Mouse (Mus musculus) thymus, postnatal 36 days (tissue): ENCODE results near the gene Peak1.

Experiments used
- DNase-seq, 2 experiments: peaks; one replicate each; pipeline ENCODE4 v3.0.0; 2022; ENCODE audit warnings: mixed read lengths in 2 of 2

Peak1 gene

DNA sequence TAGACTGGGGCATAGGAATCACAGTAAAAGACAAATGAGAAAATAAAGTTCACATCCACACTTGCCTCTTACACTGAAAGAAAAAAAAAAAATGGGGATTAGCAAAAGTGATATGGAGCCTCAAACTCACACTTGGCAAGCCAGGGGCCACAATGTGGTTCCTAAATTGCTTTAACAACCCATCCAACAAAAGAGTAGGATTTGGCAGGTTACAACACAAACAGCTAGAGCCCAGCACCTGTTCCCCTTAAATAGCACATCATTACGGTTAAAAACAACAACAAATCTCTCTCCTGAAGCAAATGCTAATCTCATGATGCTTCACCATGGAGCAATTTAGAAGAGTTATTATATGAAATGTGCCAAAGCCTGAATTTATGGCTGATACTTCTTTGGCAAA lies 2.5 kb downstream of the Peak1 start:
- DNase-seq, result no peak

DNA sequence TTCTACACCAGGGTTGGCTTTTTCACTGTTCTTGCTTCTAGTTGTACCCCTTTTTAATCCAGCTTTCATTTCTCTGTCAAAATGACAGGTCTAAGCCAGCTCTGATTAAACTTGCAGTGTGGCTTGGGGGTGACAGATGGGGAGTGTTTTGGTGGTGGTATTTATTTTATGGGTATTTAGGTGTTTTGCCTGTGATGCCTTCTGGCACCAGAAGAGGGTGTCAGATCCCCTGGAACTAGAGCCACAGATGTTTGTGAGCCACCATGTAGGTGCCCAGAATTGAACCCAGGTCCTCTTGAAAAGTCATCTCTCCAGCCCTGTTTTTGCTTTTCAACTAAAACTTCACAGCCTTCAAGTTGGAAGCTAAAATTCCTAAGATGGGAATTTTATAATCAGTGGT lies 3.5 kb downstream of the Peak1 start:
- DNase-seq, result no peak

DNA sequence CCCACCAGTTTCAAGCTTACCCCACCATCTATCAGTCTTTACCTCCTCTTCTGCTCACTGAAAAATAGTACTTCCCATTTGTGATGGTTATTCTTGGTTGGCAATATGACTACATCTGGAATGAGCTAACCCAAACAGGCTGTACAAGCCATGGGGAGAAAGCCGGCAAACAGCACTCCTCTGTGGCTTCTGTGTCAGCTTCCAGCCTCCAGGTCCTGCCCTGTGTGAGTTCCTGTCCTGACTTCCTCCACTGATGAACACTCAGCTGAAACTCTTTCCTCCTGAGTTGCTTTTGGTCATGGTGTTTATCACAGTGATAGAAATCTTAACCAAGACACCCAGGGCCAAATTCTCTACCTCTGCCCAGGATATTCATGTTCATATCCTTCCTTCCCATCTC lies 5.2 kb downstream of the Peak1 start:
- DNase-seq, result no peak

DNA sequence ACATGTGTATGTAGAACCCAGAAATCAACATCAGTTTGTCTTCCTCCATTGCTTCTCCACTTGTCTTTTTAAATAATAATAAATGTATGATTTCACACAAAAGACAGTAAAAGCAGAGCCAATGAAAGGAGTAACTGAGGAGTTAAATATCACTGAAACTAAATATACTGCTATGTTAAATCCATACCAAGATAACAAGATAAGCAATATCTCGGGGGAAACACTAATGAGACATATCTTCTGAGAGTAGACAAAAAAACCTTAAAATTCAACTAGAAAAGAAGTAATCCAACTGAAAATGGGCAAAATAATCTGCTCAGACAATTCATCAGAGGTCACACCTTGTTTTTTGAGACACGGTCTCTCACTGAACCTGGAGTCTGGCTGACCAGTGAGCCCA lies 7.9 kb downstream of the Peak1 start:
- DNase-seq, result no peak

DNA sequence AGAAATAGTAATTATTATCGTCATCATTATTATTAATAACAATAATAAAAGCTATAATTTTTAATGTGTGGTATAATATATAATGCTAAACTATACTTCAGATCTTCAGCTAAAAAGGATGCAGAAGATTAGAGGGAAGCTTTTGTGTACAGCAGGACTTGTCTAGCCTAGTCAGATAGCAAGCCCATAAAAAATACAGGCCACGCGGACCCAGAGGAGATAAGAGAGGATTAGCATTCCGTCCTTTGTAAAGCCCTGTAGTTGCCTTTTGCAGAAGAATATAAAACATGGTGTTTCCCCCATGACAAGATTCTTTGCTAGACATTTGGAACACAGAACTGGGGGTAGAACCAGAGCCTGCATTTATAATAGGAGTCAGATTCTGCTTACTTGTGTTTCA lies 13.2 kb downstream of the Peak1 start:
- no peak for DNase-seq

DNA sequence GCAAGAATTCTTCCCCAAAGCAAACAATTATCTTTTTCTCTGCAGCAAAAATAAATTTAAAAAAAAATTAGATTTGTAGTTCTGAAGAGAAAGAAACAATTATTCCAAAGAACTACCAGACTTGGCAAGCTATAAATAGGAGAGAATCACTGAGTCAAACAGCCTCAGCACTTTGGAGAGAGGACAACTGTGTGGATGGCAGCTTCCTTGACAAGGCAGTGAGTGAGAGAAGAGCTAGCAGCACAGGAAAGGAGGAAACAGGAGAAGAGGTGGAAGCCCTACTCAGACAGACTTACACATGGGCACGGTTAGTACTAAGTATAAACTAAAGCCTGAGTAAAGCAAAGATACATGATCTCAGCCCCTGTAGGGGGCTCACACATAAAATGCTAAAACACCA lies 21.6 kb downstream of the Peak1 start:
- no peak for DNase-seq

DNA sequence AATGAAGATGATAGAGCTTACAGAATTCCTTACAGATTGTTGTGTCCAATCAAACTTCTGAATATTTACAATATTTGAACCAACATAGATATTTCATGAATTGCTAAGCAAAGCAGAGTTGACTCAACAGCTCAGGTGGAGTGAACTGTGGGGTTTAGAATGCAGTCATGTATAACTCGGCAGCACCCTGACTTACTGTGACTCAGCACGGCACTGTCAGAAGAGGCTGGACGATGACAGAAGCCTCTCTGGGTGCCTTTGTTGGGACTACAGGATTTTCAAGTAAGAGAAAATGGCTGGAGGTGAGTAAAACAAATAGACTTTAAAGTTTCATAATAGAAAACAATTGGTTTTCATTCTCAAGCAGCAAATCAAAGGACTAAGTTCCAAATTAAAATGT lies 25.0 kb downstream of the Peak1 start:
- DNase-seq, result no peak

DNA sequence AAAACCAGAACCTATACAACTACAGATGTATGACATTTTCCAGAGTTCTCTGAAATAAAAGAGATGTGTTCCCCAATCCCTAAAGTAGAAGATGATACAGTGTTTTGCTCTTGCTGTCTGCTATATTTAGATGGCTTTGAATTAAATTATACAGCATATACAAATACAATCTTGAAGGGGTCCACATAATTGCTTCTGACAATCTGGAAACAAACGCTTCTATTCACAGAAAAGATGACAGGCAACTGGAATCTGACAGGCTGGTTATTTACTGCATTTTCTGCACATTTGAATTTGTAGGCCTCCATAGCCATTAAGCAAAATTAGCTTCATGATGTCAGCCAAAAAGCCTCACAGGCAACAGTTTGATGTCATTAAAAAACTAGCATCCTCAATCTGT lies 35.1 kb downstream of the Peak1 start:
- DNase-seq, result no peak

DNA sequence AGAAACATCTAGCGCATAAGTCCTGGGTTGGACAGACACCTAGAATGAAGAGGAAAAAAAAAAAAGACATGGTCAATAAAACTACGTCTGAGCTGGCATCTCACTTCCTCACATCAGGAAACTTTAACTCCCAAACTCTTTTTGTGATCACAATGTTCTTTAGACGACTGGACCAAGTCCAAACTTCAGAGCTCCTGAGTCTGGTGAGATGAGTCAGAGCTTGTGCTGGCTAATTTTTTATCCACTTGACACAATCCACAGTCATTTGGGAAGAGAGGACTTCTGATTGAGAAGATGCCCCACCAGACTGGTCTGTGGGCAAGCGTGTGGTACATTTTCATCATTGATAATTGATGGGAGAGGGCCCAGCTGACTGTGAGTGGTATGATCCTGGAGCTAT lies 43.5 kb downstream of the Peak1 start:
- DNase-seq, result no peak

DNA sequence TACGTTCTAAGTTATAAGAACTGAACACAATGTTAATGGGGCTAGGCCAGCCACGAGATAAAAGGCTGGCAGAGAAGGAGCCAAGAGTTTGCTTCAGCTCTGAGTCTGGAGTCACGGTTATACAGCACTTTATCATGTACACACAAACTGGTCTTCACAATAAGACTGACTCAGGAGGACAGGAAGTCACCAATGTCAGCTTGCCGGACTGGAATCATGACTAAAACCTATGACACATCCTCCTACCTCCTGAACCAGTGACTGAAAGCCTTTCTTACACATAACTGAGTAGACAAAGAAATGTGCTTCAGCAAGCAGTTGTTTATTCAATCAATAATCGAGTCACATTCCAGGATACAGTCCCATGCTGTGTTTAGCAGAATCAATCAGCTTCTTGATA lies 47.2 kb downstream of the Peak1 start:
- no peak for DNase-seq

DNA sequence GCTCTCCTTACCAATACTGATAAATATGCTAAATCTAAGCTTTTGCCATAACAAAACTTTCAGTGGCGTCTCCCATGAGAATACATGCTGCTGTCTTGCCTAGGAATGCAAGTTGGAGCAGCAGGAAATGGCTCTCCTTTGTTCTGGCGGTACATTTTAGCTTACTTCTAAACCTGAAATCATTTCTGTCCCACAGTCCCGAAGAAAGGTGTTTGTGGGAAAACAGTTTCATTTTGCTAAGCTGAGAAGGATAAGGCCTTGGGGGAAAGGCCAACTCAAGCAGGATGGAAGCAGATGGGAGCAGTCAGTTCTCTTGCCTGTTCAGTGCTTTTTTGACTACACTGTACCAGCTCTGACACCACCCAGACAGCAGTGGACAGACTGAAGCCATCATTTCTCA lies 49.1 kb downstream of the Peak1 start:
- DNase-seq, result no peak

DNA sequence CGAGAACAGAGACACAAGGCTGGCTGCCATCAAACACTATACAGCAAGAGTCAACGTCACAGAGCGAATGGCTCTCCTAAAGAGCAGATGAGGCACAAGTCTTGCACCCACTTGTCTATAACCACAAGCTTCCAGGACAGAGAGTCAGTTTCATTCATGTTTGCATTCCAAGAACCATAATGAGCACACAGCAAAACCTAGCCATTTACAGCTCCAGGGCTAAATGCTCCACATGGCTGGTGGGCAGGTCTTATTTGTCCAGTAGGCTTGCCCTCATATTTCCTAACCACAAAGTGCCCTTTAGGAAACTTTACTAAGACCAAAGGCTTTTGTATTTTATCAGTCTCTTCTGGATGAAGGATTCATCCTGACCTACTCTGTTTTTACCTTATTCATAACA lies 54.6 kb downstream of the Peak1 start:
- no peak for DNase-seq

DNA sequence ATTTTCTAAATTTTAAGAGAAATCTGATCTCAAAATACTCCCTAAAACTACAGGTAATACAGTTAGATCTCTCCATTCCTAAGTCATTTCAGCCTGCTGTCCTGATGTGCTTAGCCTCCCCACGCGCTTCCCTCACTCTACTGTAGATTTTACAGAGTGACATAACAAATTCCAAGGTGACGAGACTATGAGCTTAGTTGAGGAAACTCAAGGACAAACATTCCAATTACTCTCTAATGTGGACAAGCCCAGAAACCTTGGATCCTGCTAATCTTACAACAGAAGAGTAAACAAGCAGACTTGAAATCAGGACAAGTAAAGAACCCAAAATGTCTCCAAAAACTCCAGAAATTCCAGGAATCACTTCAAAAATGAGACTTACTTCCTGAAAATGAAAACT lies 58.6 kb downstream of the Peak1 start:
- DNase-seq, result no peak

DNA sequence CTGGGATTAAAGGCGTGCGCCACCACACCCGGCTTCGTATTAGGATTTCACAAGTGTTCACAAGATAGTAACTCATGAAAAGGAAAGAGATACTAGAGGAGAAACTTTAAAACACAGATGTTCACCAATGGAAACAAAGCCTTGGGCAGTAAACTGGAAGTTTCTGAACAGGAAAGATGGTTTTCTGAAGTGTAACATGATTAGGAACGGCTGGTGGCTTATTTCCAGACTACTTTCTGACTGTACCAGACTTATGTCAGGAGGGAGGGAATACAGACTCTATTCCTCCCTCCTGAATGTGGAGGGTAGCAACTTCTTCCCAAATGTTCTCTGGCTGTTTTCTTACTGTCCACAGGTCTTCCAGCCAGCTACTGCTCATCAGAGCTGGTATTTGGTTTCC lies 62.7 kb downstream of the Peak1 start:
- no peak for DNase-seq

DNA sequence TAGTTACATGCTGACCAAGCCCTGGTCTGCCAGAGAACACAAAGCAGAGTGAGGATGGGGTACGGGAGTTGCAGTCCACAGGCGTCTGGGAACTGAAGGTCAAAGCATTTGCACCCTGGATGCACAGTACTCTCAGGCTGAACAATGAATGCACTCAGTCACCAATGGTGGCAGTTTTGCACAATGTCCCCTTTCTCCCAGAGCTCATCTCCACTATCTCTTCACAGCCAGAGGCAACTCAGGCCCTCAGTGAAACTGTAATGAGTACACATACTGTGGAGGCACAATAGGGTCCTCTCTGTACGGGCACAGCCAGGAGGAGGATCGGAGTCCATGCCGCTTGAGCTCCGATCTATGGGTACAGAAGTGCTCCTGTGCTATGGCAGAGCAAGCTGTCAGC lies 71.5 kb downstream of the Peak1 start:
- no peak for DNase-seq

DNA sequence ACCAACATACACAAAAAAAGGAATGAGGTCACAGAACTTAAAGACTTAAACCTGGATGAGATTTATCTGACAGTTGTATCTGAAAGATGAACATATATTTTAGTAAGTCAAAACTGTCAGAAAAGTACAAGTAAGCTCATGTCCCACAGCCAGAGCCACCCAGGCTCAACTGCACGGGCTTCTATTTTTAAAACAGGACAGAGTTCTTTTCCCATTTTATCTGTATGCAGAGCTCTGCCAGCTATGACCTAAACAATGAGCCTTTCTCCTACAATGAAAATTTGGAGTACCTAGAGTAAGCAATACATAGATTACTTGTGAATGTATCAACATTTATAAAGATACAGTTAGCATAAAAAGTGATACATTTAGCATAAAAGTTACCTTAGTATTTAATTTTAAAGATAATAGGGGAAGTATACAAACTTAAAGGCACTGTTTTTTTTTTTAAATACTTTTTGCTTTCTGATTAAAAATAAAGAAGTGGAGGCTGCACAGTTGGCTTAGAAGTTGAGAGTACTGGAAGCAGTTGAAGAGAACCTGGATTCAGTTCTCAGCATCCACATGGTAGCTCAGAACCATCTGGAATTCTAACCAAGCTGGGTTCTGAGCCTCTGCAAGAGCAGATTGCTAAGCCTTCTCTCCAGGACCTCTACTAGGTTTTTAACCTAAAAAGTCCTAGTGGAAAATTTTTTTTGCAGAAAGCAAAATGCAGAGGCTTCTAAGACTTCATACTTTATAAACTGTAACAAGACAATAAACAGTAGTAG lies 78.3 kb downstream of the Peak1 start:
- DNase-seq, result no peak

DNA sequence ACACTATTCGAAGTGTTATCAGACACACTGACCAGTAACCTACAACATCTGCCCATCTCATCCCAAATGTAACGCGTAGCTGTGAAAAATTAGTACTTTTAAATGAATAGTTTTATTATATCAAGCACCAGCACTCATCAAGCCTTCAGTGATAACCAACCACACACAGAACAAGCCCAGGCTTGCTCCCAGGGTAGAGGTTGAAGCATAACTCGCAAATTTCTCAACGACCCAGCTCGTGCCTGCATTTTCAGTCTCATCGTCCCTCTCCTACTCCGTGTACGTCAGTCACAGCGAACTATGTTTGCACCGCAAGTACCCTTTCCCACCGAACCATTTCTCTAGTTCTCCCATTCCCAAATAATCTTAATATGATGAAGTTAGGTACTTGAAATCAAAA lies 83.5 kb downstream of the Peak1 start:
- DNase-seq, result no peak

DNA sequence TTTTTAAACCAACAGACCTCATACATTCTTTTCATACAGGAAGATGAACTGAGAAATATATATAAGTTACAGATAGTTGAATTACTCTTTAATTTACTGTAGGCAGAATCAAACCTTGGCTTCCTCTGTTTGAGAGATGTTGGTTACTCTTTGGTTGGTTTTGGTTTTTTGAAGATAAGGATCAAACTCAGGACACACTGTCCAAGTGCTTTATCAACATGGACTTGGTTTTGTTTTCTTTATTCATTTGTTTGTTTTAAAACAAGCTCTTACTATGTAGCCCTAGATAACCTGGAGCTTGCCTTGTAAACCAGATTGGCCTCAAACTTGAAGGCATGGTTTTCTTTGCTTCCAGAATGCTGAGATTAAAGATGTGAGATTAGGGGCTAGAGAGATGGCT lies 85.1 kb downstream of the Peak1 start:
- DNase-seq, result no peak

DNA sequence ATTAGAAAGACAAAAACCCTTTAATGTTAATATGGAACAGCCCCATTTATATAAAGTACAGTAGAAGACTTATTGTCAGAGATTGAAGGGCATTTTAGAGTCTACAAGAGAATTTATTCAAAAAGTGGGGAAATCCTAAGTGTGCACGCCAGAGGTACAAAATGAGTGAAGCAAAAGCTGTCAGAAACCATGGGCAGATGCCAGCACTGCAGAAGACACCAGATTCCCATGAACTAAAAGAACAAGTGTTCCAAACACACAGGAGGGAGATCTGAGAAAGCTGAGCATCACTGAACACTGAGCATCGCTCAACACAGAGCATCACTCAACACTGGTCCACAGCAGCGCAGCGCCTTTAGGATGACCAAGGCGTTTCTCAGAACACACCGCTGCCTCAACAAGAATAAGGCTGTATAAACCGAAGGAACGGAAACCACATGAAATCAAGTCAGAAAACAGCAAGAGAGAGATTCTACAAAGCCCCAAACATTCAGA lies 91.3 kb downstream of the Peak1 start:
- no peak for DNase-seq

DNA sequence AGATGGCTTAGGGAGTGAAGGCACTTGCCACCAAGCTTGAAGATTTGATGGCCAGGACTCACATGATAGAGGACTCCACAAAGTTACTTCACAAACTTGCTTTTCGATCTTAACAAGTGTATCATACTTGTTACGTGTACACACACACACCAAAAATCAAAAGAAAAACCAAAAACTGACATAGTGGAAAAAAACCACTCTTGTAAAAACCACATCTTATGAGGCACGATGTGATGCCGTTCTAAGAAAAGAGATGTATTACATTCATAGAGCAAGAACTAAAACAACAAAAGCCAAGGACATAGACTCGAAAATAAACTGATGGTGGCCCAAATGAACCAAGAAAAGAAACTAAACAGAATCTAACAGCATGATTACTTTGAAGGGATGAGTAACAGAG lies 92.1 kb downstream of the Peak1 start:
- DNase-seq, result no peak

DNA sequence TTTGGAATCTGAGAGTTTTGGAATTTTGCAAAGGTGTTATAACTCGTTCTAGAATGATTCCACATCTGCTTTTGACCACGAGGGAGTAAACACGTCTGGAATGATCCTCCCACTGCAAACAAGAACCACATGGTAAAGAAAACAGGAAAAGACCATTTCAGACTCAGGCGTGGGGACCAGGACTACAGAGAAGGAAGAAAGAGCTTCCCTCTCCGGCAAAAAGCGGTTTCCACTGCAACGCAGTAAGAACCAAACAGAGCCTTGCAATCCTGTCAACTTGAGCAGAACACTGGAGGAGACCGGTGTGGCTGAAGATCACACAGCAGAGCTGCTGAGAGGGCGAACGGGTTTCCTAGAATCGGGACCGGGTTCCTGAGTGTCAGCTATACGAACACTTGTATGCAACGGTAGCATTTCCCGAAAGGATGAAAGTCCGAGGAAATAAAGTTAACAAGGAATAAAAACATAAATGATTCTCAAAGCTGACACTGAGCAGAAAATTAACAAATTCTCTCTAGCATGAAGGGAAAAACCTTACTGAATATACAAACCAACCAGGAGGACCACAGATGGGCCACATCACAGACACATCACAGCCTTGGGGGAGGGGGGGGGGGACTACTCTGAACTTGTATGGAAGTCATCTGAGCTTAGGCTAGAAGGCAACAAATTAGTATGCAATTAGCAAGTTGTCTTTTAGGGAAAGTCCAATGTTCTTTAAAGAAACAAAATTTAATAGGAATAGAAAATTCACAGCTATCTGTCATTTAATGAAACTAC lies 93.1 kb downstream of the Peak1 start:
- DNase-seq, result no peak

DNA sequence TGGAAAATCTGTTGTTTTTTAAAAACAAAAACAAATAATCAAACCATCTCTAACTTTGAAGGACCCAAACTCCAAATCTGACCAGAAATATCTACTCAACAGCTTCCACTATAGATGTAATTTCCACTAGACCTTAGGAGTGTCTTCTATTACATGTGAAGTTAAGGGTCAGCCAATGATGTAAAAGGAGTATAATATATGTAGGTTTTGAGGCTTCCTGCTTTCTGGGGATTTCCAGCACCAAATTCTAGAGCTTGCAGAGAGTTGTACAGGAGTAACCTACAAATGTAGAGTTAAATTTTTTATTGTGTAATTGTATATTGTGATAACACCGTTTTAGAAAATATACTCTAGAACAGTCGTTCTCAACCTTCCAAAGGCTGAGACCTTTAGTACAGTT lies 96.6 kb downstream of the Peak1 start:
- DNase-seq, result no peak

DNA sequence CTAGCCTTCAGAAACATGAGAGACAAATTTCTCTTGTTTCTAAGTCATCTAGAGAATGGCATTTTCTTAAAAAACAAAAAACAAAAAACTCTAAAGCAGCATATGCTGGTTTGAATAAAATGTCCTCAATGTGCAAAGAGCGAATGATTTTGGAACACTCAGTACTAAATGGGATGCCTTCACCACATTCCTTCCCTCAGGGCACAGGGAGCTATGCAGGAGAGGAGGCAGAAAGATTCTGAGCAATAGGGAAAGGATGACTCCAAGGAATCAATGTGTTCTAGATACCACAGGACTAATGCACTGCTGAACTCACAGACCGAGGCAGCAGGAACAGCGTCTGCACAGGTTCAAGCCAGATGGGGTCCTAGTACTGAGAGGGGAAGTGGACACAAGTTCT lies 103.5 kb downstream of the Peak1 start:
- DNase-seq, result no peak

DNA sequence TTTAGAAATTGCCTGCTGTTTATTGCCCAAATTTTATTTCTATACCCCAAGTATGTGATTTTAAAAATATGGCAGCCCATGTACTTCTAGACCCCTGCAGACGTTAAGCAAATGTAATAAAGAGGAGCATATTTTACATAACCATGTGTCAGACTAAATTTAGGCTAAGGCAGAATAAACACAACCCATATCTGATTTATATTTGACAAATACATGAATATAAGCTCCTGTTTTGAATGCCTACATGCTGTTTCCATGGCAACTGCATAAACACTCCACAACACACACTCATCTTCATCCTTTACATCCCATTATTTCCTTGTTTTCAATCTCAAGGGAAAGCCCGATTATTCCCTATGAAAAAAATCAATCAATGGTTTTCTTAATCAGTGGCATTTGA lies 108.8 kb downstream of the Peak1 start:
- DNase-seq, result no peak

DNA sequence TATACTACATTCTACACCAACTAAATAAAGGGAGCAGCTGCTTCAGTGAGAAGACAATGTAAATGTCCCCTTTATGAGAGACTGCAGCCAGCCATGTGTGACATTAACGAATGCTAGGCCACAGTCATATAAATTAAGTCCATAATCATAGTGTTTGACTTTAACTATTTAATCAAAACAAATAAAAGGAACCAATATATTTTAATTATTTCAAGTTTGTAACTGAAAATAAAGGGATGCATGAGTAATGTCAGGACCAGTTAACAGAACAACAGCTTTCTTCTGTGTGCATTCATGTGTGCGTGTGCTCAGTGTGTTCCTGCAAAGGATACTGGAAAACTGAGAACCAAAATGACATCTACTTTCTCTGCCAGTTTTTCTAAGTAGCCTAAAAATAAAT lies 113.3 kb downstream of the Peak1 start:
- DNase-seq, result no peak
